Mouse (Mus musculus): ENCODE measurements around the gene Gm19345.

Gene Gm19345

DNA sequence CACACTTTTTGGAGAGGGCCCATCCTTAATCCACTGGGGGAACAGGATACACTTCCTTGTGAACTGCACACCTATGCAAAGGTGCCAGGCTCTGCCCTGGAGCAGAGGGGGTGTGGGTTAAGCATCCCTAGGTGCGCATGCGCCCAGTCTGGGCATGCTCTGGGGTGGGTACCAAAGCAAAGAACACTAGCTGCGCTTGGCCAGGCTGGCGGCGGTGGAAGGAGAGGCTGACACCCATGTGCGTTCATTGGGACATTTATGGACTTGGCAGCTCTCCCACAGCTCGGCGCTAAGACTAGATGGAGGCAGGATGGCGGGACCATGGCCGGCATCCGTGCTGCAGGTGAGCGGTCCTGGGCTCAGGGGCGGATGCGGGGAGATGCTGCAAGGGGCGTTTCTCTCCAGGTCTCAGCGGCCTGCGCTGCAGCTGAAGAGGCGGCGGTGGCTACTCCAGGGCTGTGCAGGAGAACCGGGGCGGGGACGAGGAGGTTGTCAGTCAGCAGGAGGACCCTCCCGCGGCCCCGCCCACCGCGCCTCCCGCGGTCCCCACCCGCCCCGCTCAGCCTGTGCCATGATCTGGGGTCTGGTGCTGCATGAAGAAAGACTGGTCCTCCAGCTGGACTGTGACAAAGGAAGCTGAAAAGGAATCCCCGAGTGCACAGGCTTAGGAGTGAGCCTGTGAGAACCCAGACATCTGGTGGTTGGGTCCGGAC is at the start of gene Gm19345:
Gene Gm19345 (plus strand): TSS at position 146 of the 713 bp plus-strand sequence.
- DNase-seq (ENCODE audit: low read depth, low spot score), result peak; percentile 86

GRCm38 (mm10) chr7:19802995-19803394 is 48.8 kb upstream of the Gm19345 start:
- DNase-seq (ENCODE audit: low read depth, low spot score), result peak; percentile 72

- no peak for DNase-seq (ENCODE audit: low read depth, low spot score)
Observed at GRCm38 (mm10) chr7:19806356-19806969, 45.3 kb upstream of the Gm19345 start.

- peak; percentile 68 for DNase-seq (ENCODE audit: low read depth, low spot score)
Observed at GRCm38 (mm10) chr7:19809369-19809768, 42.4 kb upstream of the Gm19345 start.

DNA sequence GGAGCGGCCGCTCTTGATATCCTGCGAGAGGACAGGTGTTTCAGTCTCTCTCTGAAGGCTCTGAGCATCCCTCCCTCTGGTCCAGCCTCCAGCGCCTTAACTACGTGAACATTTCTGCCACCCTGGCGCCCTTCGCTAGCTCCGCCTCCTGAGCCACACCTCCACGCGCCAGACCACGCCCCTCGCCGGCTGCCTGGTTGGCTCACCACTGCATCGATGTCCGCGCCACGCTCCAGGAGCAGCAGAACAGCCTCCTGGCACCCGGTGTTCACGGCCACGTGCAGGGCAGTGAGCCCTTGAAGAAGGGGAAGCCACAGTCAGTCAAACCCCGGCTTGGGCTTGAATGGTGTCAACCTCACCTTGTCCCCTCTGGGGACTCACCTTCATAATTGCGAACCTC is 40.7 kb upstream of the Gm19345 start:
- DNase-seq (ENCODE audit: low read depth, low spot score), result peak; percentile 76

DNA sequence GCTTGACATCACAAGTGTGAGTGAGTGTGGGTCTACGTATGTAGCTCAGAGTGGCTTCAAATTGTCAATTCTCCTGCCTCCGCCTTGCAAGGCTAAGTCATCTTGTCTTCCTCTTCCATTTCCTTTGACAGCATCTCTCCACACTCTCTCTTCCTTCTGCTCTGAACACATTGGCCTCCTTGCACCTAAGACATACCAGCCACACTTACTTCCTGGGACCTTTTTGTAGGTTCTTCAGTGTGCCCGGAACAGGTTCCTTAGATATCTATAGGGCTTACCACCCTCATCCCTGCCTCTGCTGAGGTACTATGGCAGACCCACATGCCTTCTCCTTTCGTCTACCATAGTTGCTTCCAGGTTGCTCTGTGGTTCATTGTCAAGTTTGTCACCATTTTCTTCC is 38.6 kb upstream of the Gm19345 start:
- no peak for DNase-seq (ENCODE audit: low read depth, low spot score)

- DNase-seq (ENCODE audit: low read depth, low spot score), result no peak
Observed at GRCm38 (mm10) chr7:19813579-19814122, 38.2 kb upstream of the Gm19345 start.

GRCm38 (mm10) chr7:19815296-19816223 is 36.2 kb upstream of the Gm19345 start:
- DNase-seq (ENCODE audit: low read depth, low spot score), result peak; percentile 86

DNA sequence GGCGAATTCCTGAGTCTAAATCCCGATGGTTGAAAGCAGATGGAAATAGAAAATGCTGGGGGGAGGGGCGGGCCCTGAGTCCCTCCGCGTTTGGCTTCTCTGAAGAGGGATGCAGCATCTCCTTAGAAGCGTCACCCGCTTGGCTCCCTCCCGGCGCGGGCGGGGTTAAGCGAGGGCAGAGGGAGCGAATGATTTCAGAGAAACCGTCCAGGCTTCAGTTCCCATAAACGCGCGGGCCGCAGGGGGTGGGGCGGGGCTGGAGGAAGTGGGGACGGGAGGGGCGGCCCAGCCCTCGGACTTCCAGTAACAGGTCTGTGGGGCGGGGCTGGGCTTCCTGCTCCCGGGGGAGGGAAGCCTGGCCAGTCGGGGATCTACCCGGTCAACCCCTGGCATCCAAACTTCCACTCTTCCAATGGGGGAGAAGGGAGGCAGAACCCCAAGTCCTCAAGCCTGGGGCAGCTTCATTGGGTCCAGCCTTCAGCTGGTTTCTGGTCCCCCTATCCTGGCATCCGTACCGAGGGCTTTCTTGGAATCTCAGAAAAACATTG is 35.5 kb upstream of the Gm19345 start:
- DNase-seq (ENCODE audit: low read depth, low spot score), result peak; percentile 98

- DNase-seq (ENCODE audit: low read depth, low spot score), result peak; percentile 91
Observed at GRCm38 (mm10) chr7:19817382-19818105, 34.3 kb upstream of the Gm19345 start.

DNA sequence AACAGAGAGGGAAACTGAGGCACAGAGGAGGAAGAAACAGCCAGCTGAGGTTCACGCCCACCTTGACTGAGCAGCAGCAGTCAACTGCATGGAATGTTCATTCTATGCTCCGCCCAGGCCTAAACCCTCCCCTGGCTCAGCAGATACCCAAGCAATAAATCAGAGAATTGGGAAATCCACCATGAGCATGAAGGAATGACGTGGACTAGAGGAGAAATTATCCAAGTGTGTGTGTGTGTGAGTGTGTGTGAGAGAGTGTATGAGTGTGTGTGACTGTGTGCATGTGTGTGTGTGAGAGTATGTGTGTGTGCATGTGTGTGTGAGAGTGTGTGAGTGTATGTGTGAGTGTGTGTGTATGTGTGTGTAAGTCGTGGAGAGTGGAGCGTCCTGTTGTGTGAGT is 33.4 kb upstream of the Gm19345 start:
- DNase-seq (ENCODE audit: low read depth, low spot score), result peak; percentile 49

DNA sequence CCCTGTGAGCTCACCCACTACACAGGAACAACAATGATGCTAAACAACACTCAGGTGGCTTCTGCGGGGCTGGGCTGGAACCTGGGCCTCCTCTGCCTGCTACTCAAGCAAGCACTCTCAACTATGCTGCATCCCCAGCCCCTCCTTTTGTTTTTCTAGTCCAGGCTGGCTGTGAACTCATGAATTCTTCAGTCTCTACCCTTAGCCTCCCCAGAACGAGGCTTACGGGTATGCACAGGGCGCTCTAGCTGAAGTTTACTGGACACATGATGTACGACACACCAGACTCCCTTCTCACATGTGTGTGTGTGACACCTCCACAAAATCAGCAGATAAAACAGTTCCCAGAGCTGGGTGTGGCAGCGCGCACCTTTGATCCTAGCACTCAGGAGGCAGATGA is 32.9 kb upstream of the Gm19345 start:
- DNase-seq (ENCODE audit: low read depth, low spot score), result peak; percentile 35

- DNase-seq (ENCODE audit: low read depth, low spot score), result no peak
Observed at GRCm38 (mm10) chr7:19820347-19821048, 31.3 kb upstream of the Gm19345 start.

GRCm38 (mm10) chr7:19821633-19822032 is 30.2 kb upstream of the Gm19345 start:
- no peak for DNase-seq (ENCODE audit: low read depth, low spot score)

GRCm38 (mm10) chr7:19822193-19822592 is 29.6 kb upstream of the Gm19345 start:
- DNase-seq (ENCODE audit: low read depth, low spot score), result no peak

GRCm38 (mm10) chr7:19822604-19823058 is 29.2 kb upstream of the Gm19345 start, which contains the start of gene Bcl3:
Gene Bcl3, minus strand, starts transcription at chr7:19822770.
- peak; percentile 71 for DNase-seq (ENCODE audit: low read depth, low spot score)

DNA sequence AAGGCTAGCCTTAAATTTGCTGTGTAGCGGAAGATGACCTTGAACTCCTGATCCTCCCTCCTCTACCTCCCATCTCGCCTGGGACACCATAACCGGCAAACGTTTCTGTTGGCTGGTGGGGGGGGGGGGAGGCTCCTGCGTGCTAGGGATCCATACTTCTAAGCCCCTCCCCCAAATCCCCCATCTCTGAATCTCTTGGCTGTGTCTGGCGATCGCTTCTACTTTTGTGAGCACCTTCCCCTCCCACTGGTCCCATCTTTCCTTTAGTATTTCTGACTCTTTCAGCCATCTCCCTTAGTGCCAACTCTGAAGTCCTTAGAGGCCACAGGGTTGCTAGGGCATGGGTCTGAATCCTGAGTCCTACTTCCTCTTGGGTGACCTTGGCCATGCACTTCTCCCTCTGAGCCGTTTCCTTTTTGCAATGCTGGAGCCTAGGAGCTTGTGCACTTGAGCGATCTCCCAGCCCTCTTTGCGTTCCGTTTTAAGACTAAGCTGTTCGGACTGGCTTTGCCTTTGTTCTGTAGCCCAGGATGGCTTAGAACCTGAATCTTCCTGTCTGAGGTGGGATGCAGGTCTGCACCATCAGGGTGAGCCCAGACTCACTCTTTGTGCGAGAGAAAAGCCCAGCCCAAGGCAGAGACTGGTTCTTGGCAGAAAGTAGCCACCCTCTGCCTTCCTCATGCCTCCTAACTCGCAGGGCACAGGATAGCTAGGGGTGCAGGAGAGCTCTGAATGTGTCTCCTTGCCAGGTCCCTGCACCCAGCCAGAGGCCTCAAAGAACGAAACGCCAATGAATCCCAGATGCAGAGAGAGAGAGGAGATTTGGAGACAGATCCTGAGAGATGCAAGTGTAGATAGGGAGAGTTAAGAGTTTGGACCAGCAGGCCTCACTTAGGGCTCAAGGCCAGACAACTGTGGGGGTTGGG is 28.3 kb upstream of the Gm19345 start:
- DNase-seq (ENCODE audit: low read depth, low spot score), result peak; percentile 91

DNA sequence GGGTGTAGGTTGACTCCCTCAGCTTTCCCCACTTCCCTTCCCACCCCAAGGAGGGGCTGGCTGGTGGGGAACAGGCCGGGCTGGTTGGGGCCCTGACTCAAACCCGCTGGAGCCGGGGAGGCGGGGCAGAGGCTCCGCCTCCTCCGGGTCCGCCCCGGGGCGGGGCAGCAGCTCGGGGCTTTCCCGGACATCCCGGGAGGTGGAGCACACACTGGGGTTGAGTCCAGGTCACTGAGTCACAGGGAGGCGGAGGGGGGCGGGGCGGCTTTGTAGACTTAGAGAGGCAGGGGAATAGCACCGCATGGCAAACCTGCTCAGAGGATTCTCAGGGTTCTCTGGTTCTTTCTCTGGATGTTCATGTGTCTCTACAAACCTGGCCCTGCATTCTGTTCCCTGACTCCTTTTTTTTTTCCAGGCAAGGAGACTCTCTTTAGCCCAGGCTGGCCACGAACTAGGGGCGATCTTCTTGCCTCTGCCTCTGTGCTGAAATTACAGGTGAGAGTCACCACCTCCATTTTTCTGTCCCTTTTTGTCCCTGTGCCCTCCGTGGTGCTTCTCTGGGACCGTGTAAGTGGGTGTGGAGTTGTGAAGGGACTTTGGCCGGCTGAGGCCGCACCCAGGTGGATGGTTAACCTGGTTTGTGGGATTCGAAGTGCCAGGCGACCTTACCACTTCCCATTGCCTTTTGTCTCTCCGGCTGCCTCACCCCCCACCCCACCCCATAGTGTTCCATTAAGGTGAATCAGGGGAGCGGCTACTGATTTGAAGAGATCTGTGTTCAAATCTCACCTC is 27.4 kb upstream of the Gm19345 start:
- peak; percentile 97 for DNase-seq (ENCODE audit: low read depth, low spot score)
